Mouse (Mus musculus): ENCODE results near the gene Exoc3l2. TPM values are rescaled to one million over a fixed set of nuclear protein-coding genes. Genes with fewer than 3 reads are reported as not detected.
A peak's percentile ranks its signal among the peaks of the same experiment; 100 is the strongest.

The Exoc3l2 gene
- polyA plus RNA-seq, 1 experiment from 2014 or later, result 2.2 TPM

- ATAC-seq (ENCODE audit: insufficient read depth) (no peak), DNase-seq (no peak)
- Histone ChIP-seq H3K4me3 (ENCODE audit: low read depth, low read length) (no peak overlapping the region), H3K27ac (ENCODE audit: low read depth) (no peak overlapping the region), H3K9me3 (ENCODE audit: low read depth, low read length) (no peaks in the 10 kb centered on the region), H3K9ac (no peak overlapping the region), H3K27me3 (ENCODE audit: insufficient read depth, low read length) (0 out of 2 replicates have a peak, but pooled peaks cover 3% of the 10 kb centered on the region), H3K4me2 (no peak overlapping the region), H3K4me1 (ENCODE audit: insufficient read depth) (no peaks in the 10 kb centered on the region), H3K36me3 (ENCODE audit: insufficient read depth) (peaks cover 64% of the 10 kb centered on the region)
- no peak for TF ChIP-seq CTCF (IDR thresholded peaks at IDR 0.05; ENCODE audit: low read depth)
- WGBS, result 84% methylated on average over 6 of the region's 6 CpGs
These were observed 36.8 kb upstream of the Exoc3l2 start for GRCm38 (mm10) chr7:19426349-19426748.

GRCm38 (mm10) chr7:19426888-19427287 is 36.2 kb upstream of the Exoc3l2 start:
- Histone ChIP-seq H3K27ac (ENCODE audit: low read depth) (no peak overlapping the region), H3K27me3 (ENCODE audit: insufficient read depth, low read length) (no peaks in the 10 kb centered on the region), H3K36me3 (ENCODE audit: insufficient read depth) (peaks cover 69% of the 10 kb centered on the region), H3K9ac (no peak overlapping the region), H3K4me2 (no peak overlapping the region), H3K4me1 (ENCODE audit: insufficient read depth) (no peaks in the 10 kb centered on the region), H3K9me3 (ENCODE audit: low read depth, low read length) (no peaks in the 10 kb centered on the region), H3K4me3 (ENCODE audit: low read depth, low read length) (no peak overlapping the region)
- 88% methylated on average over 6 of the region's 6 CpGs for WGBS
- no peak for DNase-seq
- TF ChIP-seq CTCF (IDR thresholded peaks at IDR 0.05; ENCODE audit: low read depth), result no peak
- ATAC-seq (ENCODE audit: insufficient read depth), result no peak

GRCm38 (mm10) chr7:19427999-19428650 is 35.0 kb upstream of the Exoc3l2 start:
- Histone ChIP-seq H3K27me3 (ENCODE audit: insufficient read depth, low read length) (no peaks in the 10 kb centered on the region), H3K27ac (ENCODE audit: low read depth) (no peak overlapping the region), H3K4me1 (ENCODE audit: insufficient read depth) (no peaks in the 10 kb centered on the region), H3K36me3 (ENCODE audit: insufficient read depth) (peaks cover 81% of the 10 kb centered on the region), H3K4me3 (ENCODE audit: low read depth, low read length) (no peak overlapping the region), H3K9me3 (ENCODE audit: low read depth, low read length) (no peaks in the 10 kb centered on the region), H3K4me2 (no peak overlapping the region), H3K9ac (no peak overlapping the region)
- no peak for DNase-seq
- no peak for TF ChIP-seq CTCF (IDR thresholded peaks at IDR 0.05; ENCODE audit: low read depth)
- ATAC-seq (ENCODE audit: insufficient read depth), result no peak
- WGBS, result 71% methylated on average over 15 of the region's 15 CpGs

DNA sequence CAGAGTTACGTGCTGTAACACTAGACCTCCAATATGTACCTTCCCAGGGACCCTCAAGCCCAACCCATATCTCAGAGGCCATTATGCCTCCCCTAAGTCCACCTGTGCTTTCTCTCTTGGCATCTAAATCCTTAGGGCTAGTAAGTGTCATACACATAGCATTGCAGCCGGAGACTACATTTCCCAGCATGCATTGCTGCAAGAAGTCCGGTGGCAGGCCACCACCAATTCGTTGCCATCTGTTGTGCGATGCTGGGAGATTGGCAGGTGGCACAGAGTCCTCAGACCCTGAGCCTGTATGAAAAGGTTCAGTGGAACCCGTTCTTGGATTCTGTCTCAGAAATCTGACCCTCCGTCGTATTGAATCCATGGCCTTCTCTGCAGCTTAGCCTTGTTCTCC is 33.4 kb upstream of the Exoc3l2 start:
- Histone ChIP-seq H3K27me3 (ENCODE audit: insufficient read depth, low read length) (no peaks in the 10 kb centered on the region), H3K9me3 (ENCODE audit: low read depth, low read length) (no peaks in the 10 kb centered on the region), H3K27ac (ENCODE audit: low read depth) (no peak overlapping the region), H3K4me3 (ENCODE audit: low read depth, low read length) (no peak overlapping the region), H3K4me1 (ENCODE audit: insufficient read depth) (no peaks in the 10 kb centered on the region), H3K4me2 (no peak overlapping the region), H3K36me3 (ENCODE audit: insufficient read depth) (peaks cover 97% of the 10 kb centered on the region), H3K9ac (no peak overlapping the region)
- DNase-seq (no peak), ATAC-seq (ENCODE audit: insufficient read depth) (no peak)
- WGBS, result 73% methylated on average over 8 of the region's 8 CpGs
- TF ChIP-seq CTCF (IDR thresholded peaks at IDR 0.05; ENCODE audit: low read depth), result no peak

DNA sequence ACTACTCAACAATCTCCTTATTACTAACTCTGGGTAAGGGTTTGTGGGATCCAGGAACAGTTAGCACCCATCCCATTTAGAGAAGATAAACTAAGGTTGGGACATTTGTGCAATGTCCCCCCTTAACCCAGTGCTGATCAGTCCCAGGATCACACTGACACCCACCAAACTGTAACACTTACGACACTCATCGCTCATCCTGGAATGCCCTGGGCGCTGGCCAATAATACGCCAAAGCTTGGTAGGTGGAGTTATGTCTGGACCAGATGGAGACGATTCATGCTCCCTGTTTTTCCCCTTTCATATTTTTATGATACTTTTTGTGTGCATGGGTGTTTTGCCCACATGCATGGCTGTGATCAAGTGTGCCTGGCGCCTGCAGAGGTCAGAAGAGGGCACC is 32.7 kb upstream of the Exoc3l2 start:
- TF ChIP-seq CTCF (IDR thresholded peaks at IDR 0.05; ENCODE audit: low read depth), result no peak
- H3K4me2 ChIP-seq, result no peak overlapping the region
- H3K9ac ChIP-seq, result no peak overlapping the region
- no peak for ATAC-seq (ENCODE audit: insufficient read depth)
- peak; percentile 23 for DNase-seq
- H3K36me3 ChIP-seq (ENCODE audit: insufficient read depth), result peaks cover 97% of the 10 kb centered on the region
- no peaks in the 10 kb centered on the region for H3K4me1 ChIP-seq (ENCODE audit: insufficient read depth)
- H3K4me3 ChIP-seq (ENCODE audit: low read depth, low read length), result no peak overlapping the region
- no peak overlapping the region for H3K27ac ChIP-seq (ENCODE audit: low read depth)
- no peaks in the 10 kb centered on the region for H3K27me3 ChIP-seq (ENCODE audit: insufficient read depth, low read length)
- H3K9me3 ChIP-seq (ENCODE audit: low read depth, low read length), result no peaks in the 10 kb centered on the region
- WGBS, result 69% methylated on average over 6 of the region's 6 CpGs

DNA sequence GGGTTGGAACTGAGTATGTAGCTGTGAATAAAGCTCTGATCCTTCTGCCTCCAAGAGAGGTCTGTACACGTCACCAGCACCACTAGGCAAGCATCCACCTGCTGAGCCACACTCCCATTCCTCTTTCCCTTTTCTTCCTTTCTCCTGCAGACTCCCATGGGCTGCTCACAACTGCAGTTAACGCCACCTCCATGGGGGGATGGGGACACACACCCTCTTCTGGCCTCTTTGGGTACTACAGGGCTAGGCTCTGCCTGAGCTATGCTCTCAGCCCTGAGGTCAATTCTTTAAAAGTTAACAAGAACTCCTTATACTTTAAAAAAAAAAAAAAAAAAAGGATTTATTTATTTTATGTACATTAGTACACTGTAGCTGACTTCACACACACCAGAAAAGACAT is 30.7 kb upstream of the Exoc3l2 start:
- Histone ChIP-seq H3K4me1 (ENCODE audit: insufficient read depth) (no peaks in the 10 kb centered on the region), H3K4me3 (ENCODE audit: low read depth, low read length) (no peak overlapping the region), H3K9me3 (ENCODE audit: low read depth, low read length) (no peaks in the 10 kb centered on the region), H3K27me3 (ENCODE audit: insufficient read depth, low read length) (no peaks in the 10 kb centered on the region), H3K9ac (no peak overlapping the region), H3K36me3 (ENCODE audit: insufficient read depth) (peaks cover 94% of the 10 kb centered on the region), H3K27ac (ENCODE audit: low read depth) (no peak overlapping the region), H3K4me2 (no peak overlapping the region)
- peak; percentile 38 for TF ChIP-seq CTCF (IDR thresholded peaks at IDR 0.05; ENCODE audit: low read depth)
- DNase-seq (no peak), ATAC-seq (ENCODE audit: insufficient read depth) (no peak)
- 97% methylated on average over 2 of the region's 2 CpGs for WGBS

DNA sequence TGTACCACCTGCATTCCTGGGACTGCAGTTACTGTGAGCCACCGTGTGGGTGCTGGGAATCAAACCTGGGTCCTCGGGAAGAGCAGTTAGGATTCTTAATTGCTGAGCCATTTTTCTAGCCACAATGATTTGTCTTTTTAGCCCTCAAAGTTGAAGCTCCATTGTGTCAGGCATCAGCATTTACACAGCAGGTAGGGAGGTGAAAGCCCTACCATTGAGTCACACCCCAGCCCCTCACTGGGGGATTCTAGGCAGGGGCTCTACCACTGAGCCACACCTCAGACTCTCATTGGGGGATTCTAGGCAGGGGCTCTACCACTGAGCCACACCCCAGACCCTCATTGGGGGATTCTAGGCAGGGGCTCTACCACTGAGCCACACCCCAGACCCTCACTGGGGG is 26.9 kb upstream of the Exoc3l2 start:
- no peak overlapping the region for H3K4me2 ChIP-seq
- no peak overlapping the region for H3K9ac ChIP-seq
- 95% methylated on average over 2 of the region's 2 CpGs for WGBS
- ATAC-seq (ENCODE audit: insufficient read depth) (no peak), DNase-seq (no peak)
- no peaks in the 10 kb centered on the region for H3K27me3 ChIP-seq (ENCODE audit: insufficient read depth, low read length)
- H3K27ac ChIP-seq (ENCODE audit: low read depth), result no peak overlapping the region
- peaks cover 89% of the 10 kb centered on the region for H3K36me3 ChIP-seq (ENCODE audit: insufficient read depth)
- no peak overlapping the region for H3K4me3 ChIP-seq (ENCODE audit: low read depth, low read length)
- no peaks in the 10 kb centered on the region for H3K4me1 ChIP-seq (ENCODE audit: insufficient read depth)
- no peak for TF ChIP-seq CTCF (IDR thresholded peaks at IDR 0.05; ENCODE audit: low read depth)
- H3K9me3 ChIP-seq (ENCODE audit: low read depth, low read length), result no peaks in the 10 kb centered on the region
